Mouse (Mus musculus) embryonic fibroblast, embryonic 13.5 days (primary cell): ENCODE data around the gene Afap1l2. TPM values are rescaled to one million over a fixed set of nuclear protein-coding genes. Genes with fewer than 3 reads are reported as not detected.

Source experiments
- H3K27ac ChIP-seq: 2 replicates; pipeline ENCODE4 v1.5.1; 2012; ENCODE audit warnings: low read length, control low read depth, inconsistent platforms; ENCODE audit not compliant: insufficient read depth
- H3K4me1 ChIP-seq: 2 replicates; pipeline ENCODE4 v1.6.1; 2011; ENCODE audit warnings: low read length; ENCODE audit not compliant: control insufficient read depth, insufficient read depth
- H3K4me3 ChIP-seq: 2 replicates; pipeline ENCODE4 v1.5.1; 2011; ENCODE audit warnings: mild to moderate bottlenecking, control low read depth, low read length; ENCODE audit not compliant: insufficient read depth
- CTCF ChIP-seq: IDR thresholded peaks from 2 replicates; pipeline ENCODE4 v1.5.1; 2011; ENCODE audit warnings: mild to moderate bottlenecking, control low read depth, low read length, moderate library complexity, borderline replicate concordance; ENCODE audit not compliant: insufficient read depth
- POLR2A ChIP-seq: IDR thresholded peaks from 2 replicates; pipeline ENCODE4 v1.6.1; 2011; ENCODE audit warnings: low read depth, mild to moderate bottlenecking, control low read depth, low read length, moderate library complexity
- polyA plus RNA-seq: library from polyadenylated mRNA; stranded (reverse); fragments of >200 nt; gene quantifications from 2 replicates; pipeline ENCODE4 v1.2.4, GENCODE M21; 2011; ENCODE audit warnings: low read depth; ENCODE audit not compliant: missing spikeins, insufficient read length

Gene Afap1l2
- polyA plus RNA-seq, 1 experiment, result 3.9 TPM

DNA sequence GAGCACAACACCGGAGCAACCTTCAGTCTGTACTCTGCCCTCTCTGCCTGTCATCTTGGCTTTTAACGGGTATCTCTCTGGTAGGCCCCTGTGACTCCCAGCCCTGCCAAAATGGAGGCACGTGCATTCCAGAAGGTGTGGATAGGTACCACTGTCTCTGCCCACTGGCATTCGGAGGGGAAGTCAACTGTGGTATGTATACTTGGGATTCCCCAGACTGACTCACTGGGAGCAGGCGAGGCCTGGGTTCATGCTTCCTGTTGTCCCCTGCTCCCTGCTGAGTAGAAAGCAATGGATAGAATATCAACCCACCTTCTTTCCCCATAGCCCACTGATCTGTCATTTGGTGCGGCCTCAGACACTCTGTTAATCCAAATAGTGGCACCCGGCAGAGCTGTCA lies 102.6 kb downstream of the Afap1l2 start:
- Histone ChIP-seq H3K4me3 (no peak overlapping the region), H3K4me1 (peaks cover 3% of the 10 kb centered on the region), H3K27ac (no peak overlapping the region)
- no peak for TF ChIP-seq CTCF
- no peak for TF ChIP-seq POLR2A

- TF ChIP-seq POLR2A (no peak), CTCF (no peak)
- peaks cover 3% of the 10 kb centered on the region for H3K4me1 ChIP-seq
- H3K4me3 ChIP-seq, result no peak overlapping the region
- no peak overlapping the region for H3K27ac ChIP-seq
These were observed 103.9 kb downstream of the Afap1l2 start for GRCm38 (mm10) chr19:56904095-56904494.

GRCm38 (mm10) chr19:56897654-56898053 lies 110.4 kb downstream of the Afap1l2 start:
- H3K4me1 ChIP-seq, result no peaks in the 10 kb centered on the region
- H3K27ac ChIP-seq, result no peak overlapping the region
- H3K4me3 ChIP-seq, result no peak overlapping the region
- TF ChIP-seq CTCF, result no peak
- no peak for TF ChIP-seq POLR2A

DNA sequence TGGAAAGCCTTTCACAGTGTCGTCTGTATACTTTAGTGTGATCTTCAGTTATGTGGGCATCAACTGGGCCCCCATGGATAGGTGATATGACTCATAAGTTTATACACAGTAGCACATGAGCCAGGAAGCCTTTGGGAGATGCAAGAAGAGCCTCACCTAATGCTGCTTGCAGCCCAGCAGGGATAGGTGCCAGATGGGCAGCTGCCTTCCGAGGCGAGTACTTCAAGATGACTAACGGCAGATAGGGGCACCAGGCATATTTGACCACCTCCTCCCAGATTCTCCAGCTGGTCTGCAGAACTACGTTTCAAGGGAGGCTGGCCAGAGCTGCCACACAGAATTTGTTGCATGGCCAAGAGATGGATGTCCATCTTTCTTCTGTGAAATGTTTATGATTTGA lies 114.7 kb downstream of the Afap1l2 start:
- H3K27ac ChIP-seq, result no peak overlapping the region
- H3K4me1 ChIP-seq, result no peaks in the 10 kb centered on the region
- no peak overlapping the region for H3K4me3 ChIP-seq
- TF ChIP-seq CTCF, result no peak
- no peak for TF ChIP-seq POLR2A

GRCm38 (mm10) chr19:56892586-56892985 lies 115.4 kb downstream of the Afap1l2 start:
- no peak overlapping the region for H3K4me3 ChIP-seq
- no peak for TF ChIP-seq POLR2A
- no peak for TF ChIP-seq CTCF
- no peaks in the 10 kb centered on the region for H3K4me1 ChIP-seq
- no peak overlapping the region for H3K27ac ChIP-seq

GRCm38 (mm10) chr19:56891438-56891837 lies 116.6 kb downstream of the Afap1l2 start:
- H3K27ac ChIP-seq, result no peak overlapping the region
- no peaks in the 10 kb centered on the region for H3K4me1 ChIP-seq
- no peak for TF ChIP-seq CTCF
- no peak for TF ChIP-seq POLR2A
- no peak overlapping the region for H3K4me3 ChIP-seq

GRCm38 (mm10) chr19:56888654-56889053 lies 119.4 kb downstream of the Afap1l2 start:
- no peak overlapping the region for H3K4me3 ChIP-seq
- no peak overlapping the region for H3K27ac ChIP-seq
- no peaks in the 10 kb centered on the region for H3K4me1 ChIP-seq
- no peak for TF ChIP-seq CTCF
- TF ChIP-seq POLR2A, result no peak

GRCm38 (mm10) chr19:56887879-56888278 lies 120.1 kb downstream of the Afap1l2 start:
- TF ChIP-seq CTCF (no peak), POLR2A (no peak)
- H3K4me1 ChIP-seq, result no peaks in the 10 kb centered on the region
- no peak overlapping the region for H3K27ac ChIP-seq
- no peak overlapping the region for H3K4me3 ChIP-seq

DNA sequence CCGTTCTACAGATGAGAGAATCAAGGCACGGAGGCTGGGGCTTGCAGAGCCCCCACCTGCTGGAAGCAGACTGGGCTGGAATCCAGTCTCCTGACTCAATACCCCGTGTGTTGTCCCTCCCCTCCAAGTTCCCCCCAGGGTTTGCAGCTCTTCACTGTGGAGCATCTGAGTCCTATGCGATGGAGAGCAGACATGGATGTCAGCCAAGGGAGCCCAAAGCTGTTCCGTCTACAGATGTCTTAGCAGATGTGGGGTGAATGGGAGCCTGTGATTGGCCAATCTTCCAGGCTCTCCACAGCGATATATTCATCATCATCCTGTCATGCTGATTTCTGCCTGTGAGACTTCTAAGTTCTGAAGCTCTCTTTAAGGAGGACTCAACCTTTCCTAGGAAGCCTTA lies 130.7 kb downstream of the Afap1l2 start:
- Histone ChIP-seq H3K4me3 (no peak overlapping the region), H3K27ac (no peak overlapping the region), H3K4me1 (no peaks in the 10 kb centered on the region)
- TF ChIP-seq POLR2A (no peak), CTCF (no peak)

GRCm38 (mm10) chr19:56874601-56875315 lies 133.3 kb downstream of the Afap1l2 start:
- peak overlapping the region; percentile 22; the same call in 1 of the 2 replicates for H3K4me3 ChIP-seq
- 0 out of 2 replicates have a peak, but pooled peaks cover 3% of the 10 kb centered on the region for H3K4me1 ChIP-seq
- H3K27ac ChIP-seq, result no peak overlapping the region
- TF ChIP-seq POLR2A, result no peak
- no peak for TF ChIP-seq CTCF
